Mouse (Mus musculus) cortical plate, adult 2 months (tissue): ENCODE results near the gene Vasp.

Source experiments
- CTCF ChIP-seq: fragments of 200-500 bp; IDR thresholded peaks from 2 replicates; pipeline ENCODE4 v1.5.1; 2011; ENCODE audit warnings: mild to moderate bottlenecking, control low read depth, low read length; ENCODE audit not compliant: insufficient read depth; ENCODE audit errors: extremely low read depth
- POLR2A ChIP-seq: fragments of 200-500 bp; IDR thresholded peaks from 2 replicates; pipeline ENCODE4 v1.6.1; 2011; ENCODE audit warnings: mild to moderate bottlenecking, low read length, control low read depth; ENCODE audit not compliant: insufficient read depth; ENCODE audit errors: extremely low read depth

- TF ChIP-seq CTCF, result no peak
- no peak for TF ChIP-seq POLR2A
These were observed 39.8 kb downstream of the Vasp start for GRCm38 (mm10) chr7:19231849-19232248.
